Mouse (Mus musculus) MEL (cell line): ENCODE data around the gene Fkbp10.

Experiments used
- CTCF ChIP-seq, 3 experiments: IDR thresholded peaks in 2 of 3; conservative IDR thresholded peaks in 1 of 3; 2 replicates each; pipeline ENCODE4 v1.5.1; 2011 to 2012; ENCODE audit warnings: low read length in 3 of 3, low read depth in 2 of 3, mild to moderate bottlenecking in 2 of 3, improper control_type of control experiment in 1 of 3, inconsistent platforms in 1 of 3, mixed read lengths in 1 of 3, moderate library complexity in 1 of 3; ENCODE audit not compliant: control insufficient read depth in 1 of 3, insufficient read depth in 1 of 3, poor library complexity in 1 of 3, severe bottlenecking in 1 of 3
- E2F4 ChIP-seq: IDR thresholded peaks from 2 replicates; pipeline ENCODE4 v1.6.1; 2011; ENCODE audit warnings: low read depth, low read length, improper control_type of control experiment, borderline replicate concordance
- ETS1 ChIP-seq: IDR thresholded peaks from 2 replicates; pipeline ENCODE4 v1.6.1; 2012; ENCODE audit warnings: low read depth, mild to moderate bottlenecking, inconsistent platforms, low read length, improper control_type of control experiment, moderate library complexity
- KAT2A ChIP-seq: conservative IDR thresholded peaks from 2 replicates; pipeline ENCODE4 v1.6.1; 2012; ENCODE audit warnings: low read depth, low read length, improper control_type of control experiment, inconsistent platforms
- MEF2A ChIP-seq: IDR thresholded peaks from 2 replicates; pipeline ENCODE4 v1.6.1; 2014; ENCODE audit warnings: low read depth, mild to moderate bottlenecking, inconsistent platforms, low read length, improper control_type of control experiment; ENCODE audit not compliant: poor library complexity, insufficient replicate concordance, severe bottlenecking; ENCODE audit errors: extremely low read depth
- NELFE ChIP-seq: IDR thresholded peaks from 2 replicates; pipeline ENCODE4 v1.6.1; 2011; ENCODE audit warnings: low read depth, low read length, improper control_type of control experiment
- POLR2A ChIP-seq, 2 experiments: IDR thresholded peaks; 2 replicates each; pipeline ENCODE4 v1.6.1; 2011 to 2012; ENCODE audit warnings: low read length in 2 of 2, mild to moderate bottlenecking in 2 of 2, control low read depth in 1 of 2, improper control_type of control experiment in 1 of 2, low read depth in 1 of 2, moderate library complexity in 1 of 2; ENCODE audit not compliant: control insufficient read depth in 1 of 2, insufficient read depth in 1 of 2, poor library complexity in 1 of 2
- POLR2AphosphoS2 ChIP-seq: IDR thresholded peaks from 2 replicates; pipeline ENCODE4 v1.6.1; 2011; ENCODE audit warnings: low read length, improper control_type of control experiment
- RAD21 ChIP-seq: IDR thresholded peaks from 2 replicates; pipeline ENCODE4 v1.6.1; 2011; ENCODE audit warnings: mild to moderate bottlenecking, low read depth, low read length, improper control_type of control experiment
- SMC3 ChIP-seq: IDR thresholded peaks from 2 replicates; pipeline ENCODE4 v1.6.1; 2011; ENCODE audit warnings: low read depth, low read length, improper control_type of control experiment
- TAL1 ChIP-seq: IDR thresholded peaks from 2 replicates; pipeline ENCODE4 v1.6.1; 2012; ENCODE audit warnings: mild to moderate bottlenecking, inconsistent platforms, low read length, moderate library complexity, mixed read lengths
- TCF12 ChIP-seq: IDR thresholded peaks from 2 replicates; pipeline ENCODE4 v1.6.1; 2014; ENCODE audit warnings: low read depth, mild to moderate bottlenecking, inconsistent platforms, low read length, improper control_type of control experiment, moderate library complexity
- UBTF ChIP-seq: IDR thresholded peaks from 2 replicates; pipeline ENCODE4 v1.6.1; 2012; ENCODE audit warnings: low read depth, mild to moderate bottlenecking, inconsistent platforms, low read length, improper control_type of control experiment, moderate library complexity, borderline replicate concordance; ENCODE audit not compliant: insufficient read depth

DNA sequence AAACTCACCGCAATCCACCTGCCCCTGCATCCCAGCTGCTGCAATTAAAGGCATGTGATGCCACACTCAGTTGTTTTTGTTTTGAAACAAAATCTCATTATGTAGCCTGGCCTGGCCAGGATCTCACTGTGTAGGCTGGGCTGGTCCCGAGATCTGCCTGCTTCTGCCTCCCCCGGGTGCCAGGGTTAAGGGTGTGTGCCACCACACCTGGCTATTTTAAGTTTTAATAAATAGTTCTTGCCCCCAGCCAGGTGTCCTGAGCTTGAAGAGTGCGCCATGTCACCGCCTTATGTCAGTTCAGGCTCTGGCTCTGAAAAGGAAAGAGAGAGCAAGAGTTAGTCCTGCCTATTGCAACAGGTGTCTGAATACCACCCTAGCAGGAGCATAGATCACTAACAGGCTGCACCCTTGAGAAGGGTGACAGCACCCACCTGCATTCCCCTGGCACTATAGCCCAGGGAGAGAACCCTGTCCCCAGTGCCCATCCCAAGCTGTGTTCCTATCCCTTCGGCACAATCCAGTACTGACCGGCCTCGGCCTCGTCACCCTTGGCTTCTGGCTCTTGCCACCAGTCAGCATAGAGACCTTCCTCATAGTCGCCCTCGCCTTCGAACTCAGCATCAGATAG lies 6.5 kb upstream of the Fkbp10 start:
- TF ChIP-seq POLR2A (IDR thresholded peaks at IDR 0.05; ENCODE audit: control insufficient read depth in 1 of 2, insufficient read depth in 1 of 2, low read depth in 1 of 2, low read length in 2 of 2, poor library complexity in 1 of 2), result no peak
- TF ChIP-seq CTCF (IDR thresholded peaks at IDR 0.05 in 2 of 3, conservative IDR thresholded peaks at IDR 0.05 in 1 of 3; ENCODE audit: control insufficient read depth in 1 of 3, insufficient read depth in 1 of 3, low read depth in 2 of 3, low read length in 3 of 3, poor library complexity in 1 of 3, severe bottlenecking in 1 of 3), result no peak
- no peak for TF ChIP-seq KAT2A
- TF ChIP-seq NELFE, result no peak
- no peak for TF ChIP-seq RAD21
- no peak for TF ChIP-seq SMC3
- TF ChIP-seq E2F4, result no peak
- TF ChIP-seq ETS1, result no peak
- no peak for TF ChIP-seq POLR2AphosphoS2
- TF ChIP-seq UBTF, result no peak
- no peak for TF ChIP-seq TCF12
- TF ChIP-seq TAL1, result no peak
- TF ChIP-seq MEF2A, result no peak
